Mouse (Mus musculus): ENCODE measurements around the gene Clhc1.
A peak's percentile ranks its signal among the peaks of the same experiment; 100 is the strongest.

Gene Clhc1

GRCm38 (mm10) chr11:29563406-29563805 is 15.7 kb downstream of the Clhc1 start:
- no peak for DNase-seq

GRCm38 (mm10) chr11:29571536-29571935 is 23.8 kb downstream of the Clhc1 start:
- no peak for DNase-seq

GRCm38 (mm10) chr11:29572656-29573055 is 24.9 kb downstream of the Clhc1 start:
- DNase-seq = no peak

- DNase-seq = no peak
Observed at GRCm38 (mm10) chr11:29579610-29580009, 31.9 kb downstream of the Clhc1 start.

- no peak for DNase-seq
Observed at GRCm38 (mm10) chr11:29595217-29595616, 47.5 kb downstream of the Clhc1 start.

- no peak for DNase-seq
Observed at GRCm38 (mm10) chr11:29597159-29597558, 49.4 kb downstream of the Clhc1 start.

- DNase-seq = no peak
Observed at GRCm38 (mm10) chr11:29599000-29599399, 51.2 kb downstream of the Clhc1 start.

GRCm38 (mm10) chr11:29603581-29603980 is 55.8 kb downstream of the Clhc1 start:
- no peak for DNase-seq

GRCm38 (mm10) chr11:29607465-29607990 is 59.8 kb downstream of the Clhc1 start:
- no peak for DNase-seq

- no peak for DNase-seq
Observed at GRCm38 (mm10) chr11:29609756-29610468, 62.2 kb downstream of the Clhc1 start.

- no peak for DNase-seq
Observed at GRCm38 (mm10) chr11:29612007-29612406, 64.3 kb downstream of the Clhc1 start.

- no peak for DNase-seq
Observed at GRCm38 (mm10) chr11:29613185-29613735, 65.5 kb downstream of the Clhc1 start.

GRCm38 (mm10) chr11:29614217-29614924 is 66.6 kb downstream of the Clhc1 start:
- peak; percentile 15 for DNase-seq

- peak; percentile 90 for DNase-seq
Observed at GRCm38 (mm10) chr11:29622030-29622790, 74.5 kb downstream of the Clhc1 start.

- DNase-seq = no peak
Observed at GRCm38 (mm10) chr11:29623327-29623726, 75.6 kb downstream of the Clhc1 start.

- no peak for DNase-seq
Observed at GRCm38 (mm10) chr11:29626541-29626940, 78.8 kb downstream of the Clhc1 start.

GRCm38 (mm10) chr11:29627706-29628105 is 80.0 kb downstream of the Clhc1 start:
- DNase-seq = no peak

All from layer of hippocampus, adult 9-11 months (tissue).